Mouse (Mus musculus) myocyte (in vitro differentiated cells): ENCODE measurements around the gene Ampd1.
A peak's percentile ranks its signal among the peaks of the same experiment; 100 is the strongest.

Experiments used
- CEBPB ChIP-seq: IDR thresholded peaks from 2 replicates; pipeline ENCODE4 v1.6.1; 2011; ENCODE audit warnings: mild to moderate bottlenecking, moderate library complexity; ENCODE audit not compliant: poor library complexity, insufficient read depth, severe bottlenecking
- E2F4 ChIP-seq: IDR thresholded peaks from one replicate; pipeline ENCODE4 v1.6.1; 2011; ENCODE audit warnings: mild to moderate bottlenecking, control low read depth, moderate library complexity; ENCODE audit not compliant: insufficient read depth
- MYOD1 ChIP-seq, 3 experiments: IDR thresholded peaks; one replicate each; pipeline ENCODE4 v1.6.1; 2011; ENCODE audit warnings: control low read depth in 2 of 3, low read depth in 2 of 3, mild to moderate bottlenecking in 2 of 3, moderate library complexity in 1 of 3; ENCODE audit not compliant: insufficient read length in 2 of 3, control insufficient read depth in 1 of 3
- MYOG ChIP-seq, 3 experiments: IDR thresholded peaks; one replicate each; pipeline ENCODE4 v1.6.1; 2011; ENCODE audit warnings: control low read depth in 2 of 3, low read depth in 2 of 3, mild to moderate bottlenecking in 2 of 3; ENCODE audit not compliant: insufficient read length in 2 of 3, control insufficient read depth in 1 of 3, insufficient read depth in 1 of 3
- POLR2A ChIP-seq: IDR thresholded peaks from one replicate; pipeline ENCODE4 v1.6.1; 2011; ENCODE audit warnings: low read depth, mild to moderate bottlenecking, control low read depth, moderate library complexity; ENCODE audit not compliant: insufficient read length
- POLR2AphosphoS2 ChIP-seq: IDR thresholded peaks from one replicate; pipeline ENCODE4 v1.6.1; 2011; ENCODE audit warnings: low read depth, control low read depth; ENCODE audit not compliant: insufficient read length
- TCF12 ChIP-seq: IDR thresholded peaks from one replicate; pipeline ENCODE4 v1.6.1; 2011; ENCODE audit warnings: mild to moderate bottlenecking, control low read depth; ENCODE audit not compliant: poor library complexity, insufficient read depth, severe bottlenecking
- TCF3 ChIP-seq: IDR thresholded peaks from one replicate; pipeline ENCODE4 v1.6.1; 2011; ENCODE audit warnings: low read depth, control low read depth; ENCODE audit not compliant: insufficient read length
- USF1 ChIP-seq: IDR thresholded peaks from one replicate; pipeline ENCODE4 v1.6.1; 2011; ENCODE audit warnings: low read depth, mild to moderate bottlenecking, control low read depth, moderate library complexity

DNA sequence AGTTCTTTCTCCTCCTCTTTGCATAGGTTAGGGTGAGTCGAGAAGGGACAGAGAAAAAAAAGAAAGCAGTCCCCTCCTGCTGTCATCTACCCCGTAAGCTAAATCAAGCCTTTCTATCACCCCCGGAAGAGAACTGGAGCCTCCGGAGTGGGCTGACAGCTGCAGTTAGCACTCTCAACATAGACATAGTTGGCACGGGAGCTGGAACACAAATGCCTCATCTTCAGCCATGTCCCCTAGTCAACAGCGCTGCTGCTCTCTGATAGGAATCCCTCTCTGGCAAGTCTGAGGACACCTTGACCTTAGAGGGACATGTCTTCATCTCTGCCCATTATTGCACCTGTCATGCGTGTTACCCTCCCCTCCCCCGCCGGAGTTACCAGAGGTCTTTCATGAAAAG is 5.5 kb downstream of the Ampd1 start:
- no peak for TF ChIP-seq POLR2A
- no peak for TF ChIP-seq POLR2AphosphoS2
- TF ChIP-seq TCF3 = no peak
- TF ChIP-seq TCF12 = no peak
- TF ChIP-seq MYOG (IDR thresholded peaks at IDR 0.05; ENCODE audit: control insufficient read depth in 1 of 3, insufficient read depth in 1 of 3, insufficient read length in 2 of 3, low read depth in 2 of 3) = peak in 2 of 3 experiments; percentile 49 to 55
- TF ChIP-seq CEBPB = no peak
- no peak for TF ChIP-seq USF1
- no peak for TF ChIP-seq E2F4
- peak in 1 of 3 experiments; percentile 69 for TF ChIP-seq MYOD1 (IDR thresholded peaks at IDR 0.05; ENCODE audit: control insufficient read depth in 1 of 3, insufficient read length in 2 of 3, low read depth in 2 of 3)
